Mouse (Mus musculus): Measurements from ENCODE around the gene Runx1.

Gene Runx1

DNA sequence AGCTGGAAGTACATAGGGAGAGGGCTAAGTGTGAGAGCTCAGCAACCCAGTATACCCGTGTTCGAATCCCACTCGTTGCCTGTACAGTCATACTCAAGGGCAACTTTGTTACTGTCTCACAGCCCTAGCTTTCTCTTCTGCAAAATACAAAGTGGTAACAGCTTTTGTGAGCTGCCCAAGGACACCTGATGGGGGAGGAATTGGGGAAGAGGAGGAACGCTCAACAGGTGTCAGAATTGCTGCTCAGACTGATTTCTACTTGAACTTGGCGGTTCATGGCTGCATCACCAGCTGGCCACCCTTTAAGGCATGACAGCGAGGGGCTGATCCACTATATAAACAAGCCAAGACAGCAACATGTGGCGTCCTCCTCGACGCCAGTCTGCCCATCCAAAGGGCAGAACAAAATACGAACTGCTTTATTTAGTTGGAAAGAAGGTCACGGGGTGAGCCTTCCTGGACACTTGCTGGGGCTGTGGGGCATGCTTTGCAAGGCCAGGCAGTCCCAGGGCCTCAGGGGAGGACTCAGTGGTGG, 151.0 kb downstream of the Runx1 start:
- in situ Hi-C loops (cut with MboI, MseI) = no loop called here

- in situ Hi-C loops (cut with MboI, MseI) = no loop called here
These were observed 151.7 kb downstream of the Runx1 start for GRCm38 (mm10) chr16:92674121-92674816.

- in situ Hi-C loops (cut with MboI, MseI) = no loop called here
These were observed 157.1 kb downstream of the Runx1 start for GRCm38 (mm10) chr16:92668807-92669206.

DNA sequence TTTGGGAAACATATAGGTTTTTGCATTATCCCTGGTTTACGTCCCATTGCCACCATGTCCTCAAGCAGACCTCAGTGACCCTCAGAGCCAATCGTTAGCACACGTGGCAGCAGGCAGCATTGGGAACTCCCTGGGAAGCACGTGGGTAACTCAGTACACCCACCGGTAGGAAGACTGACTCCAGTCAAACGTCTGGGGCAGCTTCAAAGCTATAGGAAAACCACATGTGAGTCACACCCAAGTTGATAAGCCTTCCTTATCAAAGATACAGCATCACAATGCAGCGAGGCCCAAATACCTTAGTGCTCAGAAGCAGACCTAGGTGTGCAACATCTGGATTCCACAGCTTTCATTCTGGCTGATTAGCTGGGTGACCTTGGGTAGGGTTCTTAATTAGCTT, 164.2 kb downstream of the Runx1 start:
- in situ Hi-C loops (cut with MboI, MseI) = no loop called here

- in situ Hi-C loops (cut with MboI, MseI) = no loop called here
These were observed 169.2 kb downstream of the Runx1 start for GRCm38 (mm10) chr16:92656750-92657149.

- in situ Hi-C loops (cut with MboI, MseI) = no loop called here
These were observed 171.5 kb downstream of the Runx1 start for GRCm38 (mm10) chr16:92654294-92654950.

DNA sequence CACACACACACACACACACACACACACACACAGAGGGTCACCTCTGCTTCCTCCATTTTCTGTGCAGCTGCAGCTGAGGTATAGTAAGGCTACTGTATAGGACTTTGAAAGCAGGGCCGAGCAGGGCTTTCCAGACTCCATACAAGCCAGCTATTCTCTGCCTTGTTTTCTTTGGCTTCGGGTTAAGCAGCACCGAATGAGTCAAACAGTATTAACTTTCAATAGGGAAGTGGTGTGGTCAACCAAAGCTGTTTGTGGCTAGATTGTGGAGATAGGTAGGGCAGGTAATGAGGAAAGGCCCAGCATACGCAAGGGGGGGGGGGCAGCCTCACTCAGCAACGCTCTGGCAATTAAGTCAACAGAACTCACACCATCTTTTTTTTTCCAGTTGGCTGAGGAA, 172.1 kb downstream of the Runx1 start:
- in situ Hi-C loops (cut with MboI, MseI) = no loop called here

GRCm38 (mm10) chr16:92651256-92651655, 174.7 kb downstream of the Runx1 start:
- in situ Hi-C loops (cut with MboI, MseI) = no loop called here

- in situ Hi-C loops (cut with MboI, MseI) = loop anchor here (25.0 kb wide), 1 partner anchor 1991 kb away; no protein-coding TSS in a partner anchor
These were observed 179.8 kb downstream of the Runx1 start for GRCm38 (mm10) chr16:92646153-92646552.

DNA sequence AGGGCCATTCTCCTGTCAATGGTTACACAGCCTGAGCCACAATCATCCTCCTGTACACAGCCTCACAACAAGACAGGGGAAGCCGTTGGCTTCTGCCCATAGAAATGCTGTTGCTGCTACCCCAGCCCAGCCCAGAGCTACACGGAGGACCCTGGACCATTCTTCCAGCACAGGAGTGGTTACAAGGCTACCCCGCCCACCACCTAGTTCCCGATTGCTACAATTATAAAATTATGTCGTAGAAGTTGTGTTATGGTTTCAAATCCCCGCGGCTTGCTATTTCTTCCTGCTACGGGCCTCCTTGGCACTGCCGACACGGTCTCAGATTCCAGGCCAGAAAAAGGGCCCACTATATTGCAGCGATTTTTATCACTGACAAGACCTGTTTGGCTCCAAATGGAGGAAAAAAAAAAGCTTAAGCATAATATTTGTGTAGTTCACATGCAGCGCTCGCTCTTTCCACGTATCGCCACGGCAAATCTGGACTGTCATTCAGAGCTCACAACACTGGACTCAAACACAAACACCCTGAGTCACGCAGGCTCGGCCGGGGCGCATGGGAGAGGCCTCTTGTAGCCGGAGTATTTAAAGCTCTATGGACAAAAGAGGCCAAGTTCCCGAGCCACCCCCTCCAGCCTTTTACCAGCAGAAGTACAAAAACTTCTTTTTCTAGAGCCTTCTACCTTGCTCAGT, 180.4 kb downstream of the Runx1 start:
- in situ Hi-C loops (cut with MboI, MseI) = loop anchor here (25.0 kb wide), 1 partner anchor 1992 kb away; no protein-coding TSS in a partner anchor

- in situ Hi-C loops (cut with MboI, MseI) = loop anchor here (25.0 kb wide), 1 partner anchor 1992 kb away; no protein-coding TSS in a partner anchor
These were observed 181.1 kb downstream of the Runx1 start for GRCm38 (mm10) chr16:92644718-92645422.

- in situ Hi-C loops (cut with MboI, MseI) = loop anchor here (25.0 kb wide), 1 partner anchor 1993 kb away; no protein-coding TSS in a partner anchor
These were observed 181.6 kb downstream of the Runx1 start for GRCm38 (mm10) chr16:92644315-92644714.

DNA sequence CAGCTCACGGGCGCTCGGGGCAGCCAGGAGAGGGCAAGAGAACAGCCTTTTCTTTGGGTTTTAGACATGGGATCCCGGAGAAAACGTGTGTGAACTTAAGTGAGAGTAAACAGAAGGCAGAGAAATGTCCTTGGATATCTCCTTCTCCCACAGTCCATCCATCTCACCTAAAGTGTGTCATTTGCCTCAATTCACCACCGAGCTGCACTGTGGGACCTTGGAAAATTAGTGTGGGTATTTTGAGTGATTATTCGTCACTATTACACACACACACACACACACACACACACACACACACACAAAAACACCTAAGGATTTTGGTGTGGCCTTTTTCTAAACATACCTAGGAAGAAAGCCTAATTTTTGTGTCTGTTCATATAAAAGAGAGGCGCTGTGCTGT, 183.7 kb downstream of the Runx1 start:
- in situ Hi-C loops (cut with MboI, MseI) = loop anchor here (25.0 kb wide), 1 partner anchor 1995 kb away; no protein-coding TSS in a partner anchor

DNA sequence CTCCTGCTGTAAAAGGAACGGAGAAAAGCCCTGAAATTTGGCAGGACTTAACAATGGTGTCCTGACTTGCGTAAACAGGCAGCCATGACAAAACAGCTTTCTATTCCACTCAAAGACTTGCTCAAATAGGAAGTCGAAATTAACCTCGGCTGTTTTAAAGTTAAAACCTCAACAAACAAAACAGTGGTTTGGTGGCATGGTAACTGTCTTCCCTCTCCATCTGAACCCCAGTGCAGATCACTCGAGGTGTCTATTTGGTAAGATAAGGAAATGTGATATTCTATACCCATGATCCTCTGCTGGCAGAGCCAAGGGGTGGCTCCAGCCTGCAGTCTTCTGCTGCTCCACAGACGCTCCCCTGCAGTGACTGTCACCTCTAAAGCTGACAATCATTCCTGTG, 184.9 kb downstream of the Runx1 start:
- in situ Hi-C loops (cut with MboI, MseI) = loop anchor here (25.0 kb wide), 1 partner anchor 1996 kb away; no protein-coding TSS in a partner anchor

- in situ Hi-C loops (cut with MboI, MseI) = loop anchor here (25.0 kb wide), 1 partner anchor 1998 kb away; no protein-coding TSS in a partner anchor
These were observed 186.9 kb downstream of the Runx1 start for GRCm38 (mm10) chr16:92639093-92639492.

- in situ Hi-C loops (cut with MboI, MseI) = loop anchor here (25.0 kb wide), 1 partner anchor 2000 kb away; no protein-coding TSS in a partner anchor
These were observed 188.9 kb downstream of the Runx1 start for GRCm38 (mm10) chr16:92637033-92637432.

DNA sequence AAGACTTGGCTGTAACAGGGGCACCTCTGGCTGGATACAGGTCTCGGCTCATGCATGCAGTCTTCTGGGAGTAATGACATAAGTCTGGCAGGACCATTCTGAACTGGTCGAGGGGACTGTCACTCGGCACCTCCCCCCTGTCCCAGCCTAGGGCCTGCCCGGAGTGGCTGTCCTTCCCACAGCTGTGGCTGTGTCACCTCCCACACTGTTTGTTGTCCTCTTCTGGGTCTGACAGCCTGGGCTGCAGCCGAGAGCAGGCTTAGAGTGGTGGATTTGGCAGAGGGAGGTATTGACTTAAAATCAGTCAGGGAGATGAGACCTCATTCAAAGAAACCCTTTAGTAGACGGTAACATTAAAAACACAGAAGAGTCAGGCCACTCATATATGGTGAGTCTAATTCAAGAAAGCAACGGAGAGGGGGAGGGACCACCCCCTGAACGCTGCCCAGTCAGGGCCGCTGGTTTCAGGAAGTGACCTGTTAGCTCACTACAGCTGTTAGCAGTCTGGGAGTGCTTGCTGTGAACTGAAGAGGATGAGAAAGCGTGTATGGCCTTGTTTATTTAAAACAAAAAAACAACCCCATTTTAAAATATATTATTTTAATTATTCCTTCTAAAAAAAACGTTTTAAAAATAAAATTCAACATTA, 193.7 kb downstream of the Runx1 start:
- in situ Hi-C loops (cut with MboI, MseI) = loop anchor here (25.0 kb wide), 1 partner anchor 2005 kb away; no protein-coding TSS in a partner anchor

GRCm38 (mm10) chr16:92631637-92632036, 194.3 kb downstream of the Runx1 start:
- in situ Hi-C loops (cut with MboI, MseI) = loop anchor here (25.0 kb wide), 1 partner anchor 2006 kb away; no protein-coding TSS in a partner anchor

DNA sequence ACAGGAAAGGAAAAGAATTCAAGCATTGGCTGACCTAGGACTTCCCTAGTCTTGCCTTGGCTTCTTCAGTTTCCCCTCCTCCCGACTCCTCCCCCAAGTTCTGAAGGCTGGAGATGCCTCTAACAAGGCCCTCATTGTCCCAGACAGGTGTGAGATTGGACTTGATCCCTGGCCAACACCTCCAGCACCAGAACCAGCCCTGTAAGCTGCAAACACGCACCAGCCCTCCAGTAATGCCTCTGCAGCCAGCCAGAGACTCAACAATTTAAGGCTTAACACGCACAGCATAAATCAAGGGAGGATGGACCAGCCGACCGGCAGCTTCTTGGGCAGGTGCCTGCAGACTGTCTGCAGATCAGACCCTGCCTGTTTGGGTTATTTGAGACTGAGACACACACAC, 195.0 kb downstream of the Runx1 start:
- in situ Hi-C loops (cut with MboI, MseI) = loop anchor here (25.0 kb wide), 1 partner anchor 2006 kb away; no protein-coding TSS in a partner anchor

- in situ Hi-C loops (cut with MboI, MseI) = loop anchor here (25.0 kb wide), 1 partner anchor 2007 kb away; no protein-coding TSS in a partner anchor
These were observed 196.1 kb downstream of the Runx1 start for GRCm38 (mm10) chr16:92629829-92630228.

Measured in T-helper 2 cell (primary cell).